Mouse (Mus musculus) kidney, adult 2 months (tissue): Measurements from ENCODE around the gene Golm1.
"Not testable (repeated sequence)": the region's sequence is repeated elsewhere in the genome, so short reads cannot be mapped to it uniquely, and the experiment has no call there.

ENCODE experiments used
- CTCF ChIP-seq: fragments of 200-500 bp; conservative IDR thresholded peaks from 2 replicates; pipeline ENCODE4 v1.5.1; 2011; ENCODE audit warnings: low read depth, mild to moderate bottlenecking, control low read depth, low read length, moderate library complexity, mixed read lengths; ENCODE audit not compliant: insufficient read depth, insufficient read length
- POLR2A ChIP-seq: fragments of 200-500 bp; IDR thresholded peaks from one replicate; pipeline ENCODE4 v1.6.1; 2011; ENCODE audit warnings: low read depth, low read length, control low read depth

DNA sequence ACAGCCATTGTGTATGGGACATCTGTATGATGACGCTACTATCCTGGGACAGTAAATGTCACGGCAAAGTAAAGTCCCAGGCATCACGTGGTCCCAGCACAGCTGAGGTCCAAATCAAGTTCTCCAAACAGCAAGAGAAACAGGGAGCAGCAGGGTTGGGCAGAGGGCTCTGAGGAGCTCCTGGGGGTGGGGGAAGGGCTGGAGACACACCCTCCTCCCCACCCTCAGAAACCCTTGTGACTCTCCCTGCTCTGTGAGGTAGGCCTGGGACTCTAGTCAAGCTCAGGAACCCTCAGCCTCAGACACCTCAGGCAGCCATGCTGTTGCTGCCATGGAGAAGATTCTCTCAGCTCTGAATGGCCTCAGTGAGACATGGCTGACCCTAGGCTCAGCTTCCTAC, 36.4 kb upstream of the Golm1 start, which contains the start of gene Spata31d1b:
- not testable (repeated sequence) for TF ChIP-seq CTCF, POLR2A
